Mouse (Mus musculus) G1E (cell line): ENCODE results near the gene Arid5b. TPM values are rescaled to one million over a fixed set of nuclear protein-coding genes. Genes with fewer than 3 reads are reported as not detected.

Experiments used
- ATAC-seq: 2 replicates; pipeline ENCODE4 v1.8.0; 2016; ENCODE audit warnings: mild to moderate bottlenecking; ENCODE audit not compliant: insufficient number of reproducible peaks, poor library complexity, low FRiP score, severe bottlenecking; ENCODE audit errors: extremely low read depth
- DNase-seq: peaks from one replicate; pipeline ENCODE4 v3.0.0; 2012; ENCODE audit warnings: low spot score
- H3K27me3 ChIP-seq: 2 replicates; pipeline ENCODE4 v1.6.1; 2012; ENCODE audit warnings: mild to moderate bottlenecking, low read length, inconsistent platforms; ENCODE audit not compliant: insufficient read depth
- H3K36me3 ChIP-seq: replicated peaks from 2 replicates; pipeline ENCODE3; 2012; ENCODE audit warnings: mild to moderate bottlenecking, inconsistent platforms
- H3K4me1 ChIP-seq: 2 replicates; pipeline ENCODE4 v1.6.1; 2012; ENCODE audit warnings: low read depth, low read length, inconsistent platforms, mixed read lengths; ENCODE audit not compliant: insufficient read depth
- H3K4me3 ChIP-seq: 2 replicates; pipeline ENCODE4 v1.5.1; 2012; ENCODE audit warnings: low read depth, mild to moderate bottlenecking, inconsistent platforms, low read length, moderate library complexity, mixed read lengths
- H3K9me3 ChIP-seq: replicated peaks from 2 replicates; pipeline ENCODE4 v1.6.1; 2012; ENCODE audit warnings: inconsistent platforms
- CTCF ChIP-seq: IDR thresholded peaks from 2 replicates; pipeline ENCODE4 v1.5.1; 2012; ENCODE audit warnings: low read depth, low read length, inconsistent platforms, mixed read lengths
- GATA1 ChIP-seq: IDR thresholded peaks from 2 replicates; pipeline ENCODE4 v1.6.1; 2012; ENCODE audit warnings: borderline replicate concordance, low read length, inconsistent platforms, mixed read lengths
- GATA2 ChIP-seq: IDR thresholded peaks from 2 replicates; pipeline ENCODE4 v1.6.1; 2012; ENCODE audit warnings: low read depth, low read length, inconsistent platforms, borderline replicate concordance
- POLR2AphosphoS5 ChIP-seq: IDR thresholded peaks from 2 replicates; pipeline ENCODE4 v1.6.1; 2012; ENCODE audit warnings: low read depth, low read length, inconsistent platforms; ENCODE audit not compliant: insufficient replicate concordance
- TAL1 ChIP-seq: conservative IDR thresholded peaks from 2 replicates; pipeline ENCODE4 v1.6.1; 2012; ENCODE audit warnings: low read depth, low read length, inconsistent platforms, mixed read lengths
- polyA plus RNA-seq: library from polyadenylated mRNA; stranded (reverse); fragments of >175 nt; gene quantifications from 2 replicates; pipeline ENCODE4 v1.2.3, GENCODE M21; 2012
- total RNA-seq, 2 experiments: library from RNA; stranded (forward) in 1 of 2; stranded (reverse) in 1 of 2; fragments of 200-1000 nt in 1 of 2; fragments of >200 nt in 1 of 2; fragmentation: Nextera tagmentation in 1 of 2; gene quantifications; 2 replicates each; pipeline ENCODE4 v1.2.3; 2014 to 2017

Gene Arid5b
- total and polyA plus RNA-seq, 3 experiments: 0.16 TPM; not detected in 2

- H3K36me3 ChIP-seq: no peaks in the 10 kb centered on the region
Observed at GRCm38 (mm10) chr10:68219327-68219726, 59.2 kb downstream of the Arid5b start.

DNA sequence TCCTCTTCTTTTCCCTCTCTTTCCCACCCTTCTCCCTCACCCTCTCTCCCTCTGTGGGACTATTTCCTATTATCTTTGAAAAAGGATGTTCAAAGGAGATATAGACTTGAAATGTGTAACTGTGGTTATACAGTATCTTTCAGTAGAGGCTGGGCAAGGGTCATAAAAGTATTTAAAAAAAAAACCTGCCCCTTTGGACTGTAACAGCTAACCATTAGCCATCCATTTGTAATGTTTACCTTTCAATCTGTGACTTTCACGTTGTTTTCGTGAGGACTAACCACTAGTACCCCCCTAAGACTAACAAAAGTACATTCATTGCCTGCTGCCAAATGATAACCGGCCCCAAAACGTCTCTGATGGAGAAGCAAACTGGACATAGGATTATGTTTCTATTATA lies 59.9 kb downstream of the Arid5b start:
- no peak for TF ChIP-seq TAL1
- TF ChIP-seq GATA2: no peak
- TF ChIP-seq CTCF: no peak
- no peak for TF ChIP-seq GATA1
- no peak for TF ChIP-seq POLR2AphosphoS5
- H3K36me3 ChIP-seq: no peaks in the 10 kb centered on the region
- no peak for DNase-seq
- no peak for ATAC-seq
- H3K4me3 ChIP-seq: no peak overlapping the region
- no peaks in the 10 kb centered on the region for H3K4me1 ChIP-seq
- H3K9me3 ChIP-seq: peaks cover 48% of the 10 kb centered on the region
- H3K27me3 ChIP-seq: no peaks in the 10 kb centered on the region

More at GRCm38 (mm10) chr10:68219327-68219726, 59.2 kb downstream of the Arid5b start:
- DNase-seq (no peak), ATAC-seq (no peak)
- H3K4me1 ChIP-seq: no peaks in the 10 kb centered on the region
- TF ChIP-seq CTCF (no peak), TAL1 (no peak), POLR2AphosphoS5 (no peak), GATA2 (no peak), GATA1 (no peak)
- H3K4me3 ChIP-seq: no peak overlapping the region
- peaks cover 47% of the 10 kb centered on the region for H3K9me3 ChIP-seq
- H3K27me3 ChIP-seq: no peaks in the 10 kb centered on the region

- Histone ChIP-seq H3K4me3 (no peak overlapping the region), H3K27me3 (no peaks in the 10 kb centered on the region), H3K4me1 (no peaks in the 10 kb centered on the region), H3K36me3 (no peaks in the 10 kb centered on the region), H3K9me3 (peaks cover 39% of the 10 kb centered on the region)
- TF ChIP-seq GATA1 (no peak), TAL1 (no peak), POLR2AphosphoS5 (no peak), GATA2 (no peak), CTCF (no peak)
- DNase-seq (no peak), ATAC-seq (no peak)
Observed at GRCm38 (mm10) chr10:68214809-68215468, 63.6 kb downstream of the Arid5b start.

- TF ChIP-seq POLR2AphosphoS5 (no peak), CTCF (no peak), GATA1 (no peak), GATA2 (no peak), TAL1 (no peak)
- Histone ChIP-seq H3K4me1 (no peaks in the 10 kb centered on the region), H3K36me3 (no peaks in the 10 kb centered on the region), H3K27me3 (no peaks in the 10 kb centered on the region), H3K4me3 (no peak overlapping the region), H3K9me3 (peaks cover 39% of the 10 kb centered on the region)
- DNase-seq (no peak), ATAC-seq (no peak)
Observed at GRCm38 (mm10) chr10:68212061-68212915, 66.3 kb downstream of the Arid5b start.

DNA sequence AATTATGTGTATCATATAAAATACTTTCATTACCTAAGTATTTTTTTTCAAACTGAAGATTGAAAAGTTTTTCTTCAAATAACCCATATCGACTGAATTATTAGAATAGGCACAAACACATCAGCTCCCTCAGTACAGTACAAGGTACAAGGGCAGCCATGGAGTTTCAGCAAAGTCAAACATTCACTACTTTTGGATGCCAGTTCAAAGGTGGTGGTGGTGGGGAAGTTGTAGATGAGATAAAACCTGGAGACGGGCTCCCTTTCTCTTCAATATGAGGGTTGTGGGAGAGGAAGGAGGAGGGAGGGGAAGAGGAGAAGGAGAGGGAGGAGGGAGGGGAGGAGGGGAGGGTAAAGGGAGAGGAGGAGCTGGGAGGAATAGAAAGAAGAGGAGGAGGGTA lies 67.0 kb downstream of the Arid5b start:
- H3K4me1 ChIP-seq: no peaks in the 10 kb centered on the region
- ATAC-seq: no peak
- peaks cover 42% of the 10 kb centered on the region for H3K9me3 ChIP-seq
- no peak overlapping the region for H3K4me3 ChIP-seq
- H3K36me3 ChIP-seq: no peaks in the 10 kb centered on the region
- no peaks in the 10 kb centered on the region for H3K27me3 ChIP-seq
- no peak for DNase-seq
- TF ChIP-seq POLR2AphosphoS5: no peak
- no peak for TF ChIP-seq GATA1
- TF ChIP-seq GATA2: no peak
- no peak for TF ChIP-seq TAL1
- no peak for TF ChIP-seq CTCF

- TF ChIP-seq TAL1: no peak
- no peak for TF ChIP-seq POLR2AphosphoS5
- no peak for TF ChIP-seq GATA1
- TF ChIP-seq GATA2: no peak
- TF ChIP-seq CTCF: no peak
- H3K36me3 ChIP-seq: no peaks in the 10 kb centered on the region
- H3K4me3 ChIP-seq: no peak overlapping the region
- H3K27me3 ChIP-seq: no peaks in the 10 kb centered on the region
- H3K4me1 ChIP-seq: no peaks in the 10 kb centered on the region
- peaks cover 43% of the 10 kb centered on the region for H3K9me3 ChIP-seq
- no peak for DNase-seq
- no peak; the same call in 1 of the 2 replicates for ATAC-seq
Observed at GRCm38 (mm10) chr10:68210025-68210642, 68.4 kb downstream of the Arid5b start.
